In genomic region chr1:91455661-91456161, GRCm38 (mm10) we compare ENCODE assay signal across 8 mouse cellular contexts. TPM values are rescaled to one million over a fixed set of nuclear protein-coding genes. Genes with fewer than 3 reads are reported as not detected.
DNase-seq lines count a peak whose midpoint lies in the region; ATAC-seq and TF ChIP-seq lines count a peak whose summit lies in the region.

No protein-coding gene starts in this region.

- no peak for TF ChIP-seq EP300 in lung, postnatal 0 days (IDR thresholded peaks at IDR 0.05)

- no peaks in the 10 kb centered on the region for H3K27me3 ChIP-seq in heart, embryonic 11.5 days (ENCODE audit: control insufficient read depth, insufficient read depth, low read length)
- H3K27me3 ChIP-seq in kidney, embryonic 14.5 days (ENCODE audit: control insufficient read depth, insufficient read depth, low read length): no peaks in the 10 kb centered on the region
- no peaks in the 10 kb centered on the region for H3K27me3 ChIP-seq in lung, postnatal 0 days (replicated peaks; ENCODE audit: insufficient read depth, low read length)
- no peaks in the 10 kb centered on the region for H3K27me3 ChIP-seq in stomach, embryonic 16.5 days (ENCODE audit: control insufficient read depth, insufficient read depth, low read length)

- H3K27ac ChIP-seq in heart, embryonic 11.5 days (ENCODE audit: low read depth, low read length): peak overlapping the region; percentile 46; the same call in 1 of the 2 replicates
- peak overlapping the region; percentile 85 for H3K27ac ChIP-seq in kidney, embryonic 14.5 days (ENCODE audit: low read depth, low read length)
- H3K27ac ChIP-seq in lung, postnatal 0 days (ENCODE audit: low read length): peak overlapping the region; percentile 98
- H3K27ac ChIP-seq in stomach, embryonic 16.5 days (ENCODE audit: low read length): peak overlapping the region; percentile 98

- no peak for TF ChIP-seq CTCF in lung, postnatal 0 days (IDR thresholded peaks at IDR 0.05)

- H3K9me3 ChIP-seq in heart, embryonic 11.5 days (replicated peaks; ENCODE audit: control insufficient read depth, low read length): no peaks in the 10 kb centered on the region
- no peaks in the 10 kb centered on the region for H3K9me3 ChIP-seq in kidney, embryonic 14.5 days (ENCODE audit: control insufficient read depth, low read length)
- H3K9me3 ChIP-seq in lung, postnatal 0 days (ENCODE audit: low read length): no peaks in the 10 kb centered on the region
- no peaks in the 10 kb centered on the region for H3K9me3 ChIP-seq in stomach, embryonic 16.5 days (replicated peaks; ENCODE audit: control insufficient read depth, low read length)

- H3K36me3 ChIP-seq in heart, embryonic 11.5 days (ENCODE audit: control insufficient read depth, insufficient read depth, low read length): no peaks in the 10 kb centered on the region
- no peaks in the 10 kb centered on the region for H3K36me3 ChIP-seq in kidney, embryonic 14.5 days (ENCODE audit: control insufficient read depth, insufficient read depth, low read length)
- H3K36me3 ChIP-seq in lung, postnatal 0 days (ENCODE audit: insufficient read depth, low read length): no peaks in the 10 kb centered on the region
- H3K36me3 ChIP-seq in stomach, embryonic 16.5 days (ENCODE audit: control insufficient read depth, insufficient read depth, low read length): no peaks in the 10 kb centered on the region

- peak overlapping the region; percentile 31 for H3K4me2 ChIP-seq in heart, embryonic 11.5 days
- peak overlapping the region; percentile 19; the same call in 1 of the 2 replicates for H3K4me2 ChIP-seq in kidney, embryonic 14.5 days (replicated peaks; ENCODE audit: low read depth, low read length)
- peak overlapping the region; percentile 74 for H3K4me2 ChIP-seq in lung, postnatal 0 days (replicated peaks; ENCODE audit: low read depth, low read length)
- H3K4me2 ChIP-seq in stomach, embryonic 16.5 days (ENCODE audit: low read depth, low read length): peak overlapping the region; percentile 72

- peaks cover 67% of the 10 kb centered on the region for H3K4me1 ChIP-seq in heart, embryonic 11.5 days (ENCODE audit: control insufficient read depth, insufficient read depth, low read length)
- peaks cover 64% of the 10 kb centered on the region for H3K4me1 ChIP-seq in kidney, embryonic 14.5 days (ENCODE audit: control insufficient read depth, insufficient read depth, low read length)
- peaks cover 53% of the 10 kb centered on the region for H3K4me1 ChIP-seq in lung, postnatal 0 days (ENCODE audit: insufficient read depth, low read depth, low read length)
- H3K4me1 ChIP-seq in stomach, embryonic 16.5 days (ENCODE audit: control insufficient read depth, insufficient read depth, low read length): peaks cover 57% of the 10 kb centered on the region

- H3K4me3 ChIP-seq in heart, embryonic 11.5 days (ENCODE audit: low read depth, low read length): no peak overlapping the region
- H3K4me3 ChIP-seq in kidney, embryonic 14.5 days (ENCODE audit: low read length): no peak overlapping the region
- H3K4me3 ChIP-seq in lung, postnatal 0 days (ENCODE audit: low read depth, low read length): peak overlapping the region; percentile 15; the same call in 1 of the 2 replicates
- peak overlapping the region; percentile 13 for H3K4me3 ChIP-seq in stomach, embryonic 16.5 days (replicated peaks; ENCODE audit: low read length)

- peak; percentile 82 for DNase-seq in Muller cell, postnatal 12 days (ENCODE audit: inconsistent ontology term)
- DNase-seq in embryo, embryonic 9.5 days (ENCODE audit: extremely low spot score): peak; percentile 70
- peak; percentile 77 for DNase-seq in lung, postnatal 0 days (ENCODE audit: low spot score)
- DNase-seq in left cerebral cortex, postnatal 14 days (ENCODE audit: low spot score in 2 of 2): no peak

- ATAC-seq in heart, embryonic 11.5 days (replicated peaks; ENCODE audit: insufficient number of reproducible peaks, low FRiP score, low TSS enrichment): no peak
- ATAC-seq in kidney, embryonic 14.5 days (ENCODE audit: low FRiP score, low TSS enrichment): no peak
- peak; percentile 3; the same call in 1 of the 2 replicates for ATAC-seq in lung, postnatal 0 days
- no peak for ATAC-seq in stomach, embryonic 16.5 days (ENCODE audit: insufficient read depth, low FRiP score)
- no peak for ATAC-seq in CD4-positive, CD25-positive, alpha-beta regulatory T cell, adult 4 months

- intact Hi-C loops in left cerebral cortex, postnatal 14 days (cut with DNase I): no loop called here

- H3K9ac ChIP-seq in heart, embryonic 11.5 days (ENCODE audit: low read depth, low read length): peak overlapping the region; percentile 31; the same call in 1 of the 2 replicates
- no peak overlapping the region for H3K9ac ChIP-seq in kidney, embryonic 14.5 days (ENCODE audit: low read depth, low read length)
- H3K9ac ChIP-seq in lung, postnatal 0 days (replicated peaks; ENCODE audit: low read depth): peak overlapping the region; percentile 36
- H3K9ac ChIP-seq in stomach, embryonic 16.5 days (ENCODE audit: low read length): peak overlapping the region; percentile 67

- WGBS in heart, embryonic 11.5 days (ENCODE audit: insufficient replicate concordance): 33% methylated on average over 7 of the region's 7 CpGs
- WGBS in kidney, embryonic 14.5 days: 24% methylated on average over 7 of the region's 7 CpGs
- WGBS in lung, postnatal 0 days: 13% methylated on average over 7 of the region's 7 CpGs
- WGBS in stomach, embryonic 16.5 days: 18% methylated on average over 7 of the region's 7 CpGs

RNA-seq across cellular contexts. Expression of gene Per2, which starts 3.4 kb away (rescaled TPM):
- polyA plus RNA-seq in heart, embryonic 11.5 days (2014; fragmentation: Nextera tagmentation; extraction: Ambion mirVana): 2.8 and 4.5 TPM in 2 replicates
- 2.5 and 3.6 TPM in 2 replicates for polyA plus RNA-seq in kidney, embryonic 14.5 days (2014; fragmentation: Nextera tagmentation; extraction: Ambion mirVana)
- polyA plus RNA-seq in lung, postnatal 0 days (2015; fragmentation: Nextera tagmentation; extraction: Ambion mirVana): 6.3 and 7.3 TPM in 2 replicates
- 7.7 and 8.9 TPM in 2 replicates for polyA plus RNA-seq in stomach, embryonic 16.5 days (2015; fragmentation: Nextera tagmentation; extraction: Ambion mirVana)
- total RNA-seq in left cerebral cortex, postnatal 14 days (2021): 10 to 100 TPM; 18.8 to 26.1 TPM
- 1 to 10 TPM; 1.9 to 2.1 TPM for polyA plus RNA-seq in CD4-positive, CD25-positive, alpha-beta regulatory T cell, adult 4 months (2017; shearing (Covaris generic))

RNA-seq across cellular contexts. Expression of gene Traf3ip1, which starts 38.7 kb away (rescaled TPM):
- 2.6 and 4.3 TPM in 2 replicates for polyA plus RNA-seq in heart, embryonic 11.5 days (2014; fragmentation: Nextera tagmentation; extraction: Ambion mirVana)
- 7.6 and 7.7 TPM in 2 replicates for polyA plus RNA-seq in kidney, embryonic 14.5 days (2014; fragmentation: Nextera tagmentation; extraction: Ambion mirVana)
- polyA plus RNA-seq in lung, postnatal 0 days (2015; fragmentation: Nextera tagmentation; extraction: Ambion mirVana): 11.0 and 11.2 TPM in 2 replicates
- 7.3 and 7.9 TPM in 2 replicates for polyA plus RNA-seq in stomach, embryonic 16.5 days (2015; fragmentation: Nextera tagmentation; extraction: Ambion mirVana)
- total RNA-seq in left cerebral cortex, postnatal 14 days (2021): 10 to 100 TPM; 14.9 to 16.3 TPM
- 1 to 10 TPM; 3.5 to 5.2 TPM for polyA plus RNA-seq in CD4-positive, CD25-positive, alpha-beta regulatory T cell, adult 4 months (2017; shearing (Covaris generic))

RNA-seq across cellular contexts. Expression of gene Hes6, which starts 41.9 kb away (rescaled TPM):
- 55.2 and 55.7 TPM in 2 replicates for polyA plus RNA-seq in heart, embryonic 11.5 days (2014; fragmentation: Nextera tagmentation; extraction: Ambion mirVana)
- 61.1 and 65.8 TPM in 2 replicates for polyA plus RNA-seq in kidney, embryonic 14.5 days (2014; fragmentation: Nextera tagmentation; extraction: Ambion mirVana)
- 63.7 and 75.1 TPM in 2 replicates for polyA plus RNA-seq in lung, postnatal 0 days (2015; fragmentation: Nextera tagmentation; extraction: Ambion mirVana)
- polyA plus RNA-seq in stomach, embryonic 16.5 days (2015; fragmentation: Nextera tagmentation; extraction: Ambion mirVana): 58.6 and 67.2 TPM in 2 replicates
- total RNA-seq in left cerebral cortex, postnatal 14 days (2021): 10 to 100 TPM; 16.5 to 21.0 TPM
- 10 to 100 TPM; 11.4 to 12.5 TPM for polyA plus RNA-seq in CD4-positive, CD25-positive, alpha-beta regulatory T cell, adult 4 months (2017; shearing (Covaris generic))

RNA-seq across cellular contexts. Expression of gene Ilkap, which starts 57.1 kb away (rescaled TPM):
- polyA plus RNA-seq in heart, embryonic 11.5 days (2014; fragmentation: Nextera tagmentation; extraction: Ambion mirVana): 110 and 122 TPM in 2 replicates
- 130 and 136 TPM in 2 replicates for polyA plus RNA-seq in kidney, embryonic 14.5 days (2014; fragmentation: Nextera tagmentation; extraction: Ambion mirVana)
- 90.5 and 94.0 TPM in 2 replicates for polyA plus RNA-seq in lung, postnatal 0 days (2015; fragmentation: Nextera tagmentation; extraction: Ambion mirVana)
- 113 and 115 TPM in 2 replicates for polyA plus RNA-seq in stomach, embryonic 16.5 days (2015; fragmentation: Nextera tagmentation; extraction: Ambion mirVana)
- total RNA-seq in left cerebral cortex, postnatal 14 days (2021): 10 to 100 TPM; 49.9 to 56.0 TPM
- 10 to 100 TPM; 30.3 to 36.3 TPM for polyA plus RNA-seq in CD4-positive, CD25-positive, alpha-beta regulatory T cell, adult 4 months (2017; shearing (Covaris generic))

Comparison
In these comparisons a context has a peak if more than half of its experiments do, and no peak if none do; other contexts are left out.
1. DNase-seq: peak in Muller cell, postnatal 12 days (single experiment), embryo, embryonic 9.5 days (single experiment) and lung, postnatal 0 days (single experiment); none in left cerebral cortex, postnatal 14 days (0 of 2).
2. H3K27ac ChIP-seq: peak in every context shown above with its lines; median percentile 98 in lung, postnatal 0 days; 98 in stomach, embryonic 16.5 days; 85 in kidney, embryonic 14.5 days; 46 in heart, embryonic 11.5 days.
3. H3K4me2 ChIP-seq: peak in every context shown above with its lines; median percentile 74 in lung, postnatal 0 days; 72 in stomach, embryonic 16.5 days; 31 in heart, embryonic 11.5 days; 19 in kidney, embryonic 14.5 days.
4. H3K4me3 ChIP-seq: peak in lung, postnatal 0 days (single experiment) and stomach, embryonic 16.5 days (single experiment); none in heart, embryonic 11.5 days (single experiment) and kidney, embryonic 14.5 days (single experiment).